Mouse (Mus musculus): ENCODE measurements around the gene Mup8.
"Not testable (repeated sequence)": the region's sequence is repeated elsewhere in the genome, so short reads cannot be mapped to it uniquely, and the experiment has no call there.

The Mup8 gene

GRCm38 (mm10) chr4:60222499-60222898, at the start of gene Mup8:
Gene Mup8 (minus strand): TSS chr4:60222599.
- DNase-seq (ENCODE audit: low spot score) = not testable (repeated sequence)

DNA sequence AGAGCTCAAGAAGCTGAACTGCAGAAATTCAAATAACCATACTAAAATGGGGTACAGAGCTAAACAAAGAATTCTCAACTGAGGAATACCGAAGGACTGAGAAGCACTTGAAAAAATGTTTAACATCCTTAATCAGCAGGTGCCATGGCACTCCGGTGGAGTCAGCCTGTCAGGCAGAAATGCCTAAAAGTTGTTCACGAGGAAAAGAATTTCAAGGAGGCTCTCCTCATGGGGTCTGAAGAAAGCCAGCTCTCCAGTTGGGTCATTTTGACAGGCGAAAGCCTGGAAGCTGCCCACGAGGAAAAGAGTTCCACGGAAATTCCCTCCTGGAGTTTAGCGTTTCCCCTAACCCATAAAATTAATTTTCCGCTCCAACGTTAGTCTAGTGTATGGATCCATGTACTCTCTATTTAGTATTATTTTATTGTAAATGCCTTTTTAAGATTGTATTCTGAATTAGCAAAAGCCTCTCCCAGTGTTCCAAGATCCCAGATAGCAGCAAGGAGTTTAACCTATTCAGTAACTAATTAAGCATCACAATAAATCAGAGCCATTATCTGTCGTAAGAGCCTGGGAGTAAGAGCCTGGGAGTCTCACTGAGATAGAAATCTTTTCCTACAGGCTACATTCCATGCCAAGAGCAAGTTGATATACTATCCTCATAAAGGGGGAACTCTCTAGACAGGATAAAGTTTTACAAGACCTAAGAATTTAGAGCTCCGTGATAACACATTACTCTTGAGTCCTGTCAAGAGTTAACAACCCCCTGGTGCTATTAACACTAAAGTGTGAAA, 43.8 kb upstream of the Mup8 start:
- DNase-seq (ENCODE audit: low spot score) = not testable (repeated sequence)

GRCm38 (mm10) chr4:60262706-60263105, 40.3 kb upstream of the Mup8 start:
- not testable (repeated sequence) for DNase-seq (ENCODE audit: low spot score)

Data from spleen, adult 12 weeks (tissue).